Mouse (Mus musculus) embryonic facial prominence, embryonic 14.5 days (tissue): ENCODE results near the gene Gpc3. TPM values are rescaled to one million over a fixed set of nuclear protein-coding genes. Genes with fewer than 3 reads are reported as not detected.
A peak's percentile ranks its signal among the peaks of the same experiment; 100 is the strongest.

Source experiments
- ATAC-seq: fragments of 200-750 bp; cut with Nextera tagmentation; 2 replicates; pipeline ENCODE4 v1.8.0; 2017; ENCODE audit warnings: low read depth, moderate number of reproducible peaks, moderate TSS enrichment
- DNase-seq: peaks from one replicate; pipeline ENCODE4 v3.0.0-alpha.2; 2015; ENCODE audit warnings: low spot score
- H3K27ac ChIP-seq: fragments of 300-500 bp; sonication (generic); replicated peaks from 2 replicates; pipeline ENCODE4 v1.5.1; 2014; ENCODE audit warnings: low read depth, mild to moderate bottlenecking, low read length, moderate library complexity
- H3K27me3 ChIP-seq: fragments of 300-500 bp; sonication (generic); replicated peaks from 2 replicates; pipeline ENCODE4 v1.6.1; 2014; ENCODE audit warnings: low read length; ENCODE audit not compliant: control insufficient read depth, insufficient read depth
- H3K36me3 ChIP-seq: fragments of 300-500 bp; sonication (generic); 2 replicates; pipeline ENCODE4 v1.6.1; 2014; ENCODE audit warnings: low read length, mixed read lengths; ENCODE audit not compliant: control insufficient read depth, insufficient read depth
- H3K4me1 ChIP-seq: fragments of 300-500 bp; sonication (generic); 2 replicates; pipeline ENCODE4 v1.6.1; 2014; ENCODE audit warnings: antibody characterized with exemption, low read length; ENCODE audit not compliant: control insufficient read depth, insufficient read depth
- H3K4me2 ChIP-seq: fragments of 300-500 bp; sonication (generic); 2 replicates; pipeline ENCODE4 v1.6.1; 2014; ENCODE audit warnings: low read depth, mild to moderate bottlenecking, low read length, moderate library complexity, mixed read lengths
- H3K4me3 ChIP-seq: fragments of 300-500 bp; sonication (generic); 2 replicates; pipeline ENCODE4 v1.5.1; 2014; ENCODE audit warnings: low read depth, mild to moderate bottlenecking, low read length
- H3K9ac ChIP-seq: fragments of 300-500 bp; sonication (generic); 2 replicates; pipeline ENCODE4 v1.6.1; 2014; ENCODE audit warnings: low read depth, mild to moderate bottlenecking, low read length, moderate library complexity, mixed read lengths
- H3K9me3 ChIP-seq: fragments of 300-500 bp; sonication (generic); 2 replicates; pipeline ENCODE4 v1.6.1; 2016; ENCODE audit warnings: low read length; ENCODE audit not compliant: control insufficient read depth
- WGBS: fragments of 180-500 bp; shearing (Covaris S2); extraction: QIAGEN DNeasy Blood & Tissue Kit; methylation state at CpG from one replicate; pipeline ENCODE4 v1.1.7; 2014; 5-methylcytosine and 5-hydroxymethylcytosine counted together
- microRNA counts: library from miRNA; unstranded; fragments of <30 nt; microRNA quantifications from one replicate; lab custom pipeline; 2017
- microRNA-seq: library from miRNA; unstranded; fragments of <30 nt; microRNA quantifications from one replicate; pipeline ENCODE4, GENCODE M21; 2016; ENCODE audit warnings: borderline number of aligned reads
- polyA plus RNA-seq: library from polyadenylated mRNA; unstranded; fragments of >200 nt; fragmentation: Nextera tagmentation; extraction: Ambion mirVana; gene quantifications from 2 replicates; pipeline ENCODE4 v1.2.1, GENCODE M21; 2014

Gpc3 gene
- polyA plus RNA-seq, 1 experiment from 2014 or later, result 694 TPM

DNA sequence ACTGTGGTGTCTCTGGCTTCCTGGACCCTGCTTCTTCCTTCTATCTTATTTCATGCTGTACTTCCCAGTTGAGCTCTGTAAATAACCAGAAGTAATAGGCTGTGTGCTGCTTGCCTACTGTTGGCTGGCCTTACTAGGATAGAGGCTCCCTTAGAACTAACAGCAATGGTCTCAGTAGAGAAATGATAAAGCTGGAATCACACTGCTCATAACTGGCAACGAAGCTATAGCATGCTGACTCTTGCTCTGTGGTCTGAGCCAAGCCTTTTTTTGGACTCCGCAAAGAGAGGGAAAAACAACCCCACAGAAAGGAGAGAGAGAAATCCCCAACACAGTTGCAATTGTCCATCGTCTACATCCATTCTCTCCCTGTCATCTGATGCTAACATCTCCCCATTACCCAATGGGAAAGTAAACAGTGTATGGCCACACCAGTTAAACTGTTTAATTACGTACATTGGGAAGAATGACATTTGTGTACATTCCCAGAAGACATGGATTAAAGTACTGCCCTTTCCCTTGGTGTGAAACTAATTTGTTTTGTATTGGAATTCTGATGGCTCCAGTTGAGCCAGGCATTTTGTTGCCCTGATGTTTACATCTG lies 368.0 kb downstream of the Gpc3 start:
- H3K9ac ChIP-seq, result no peak overlapping the region
- H3K27ac ChIP-seq, result no peak overlapping the region
- no peaks in the 10 kb centered on the region for H3K27me3 ChIP-seq
- ATAC-seq, result no peak
- H3K4me3 ChIP-seq, result no peak overlapping the region
- H3K4me1 ChIP-seq, result no peaks in the 10 kb centered on the region
- no peaks in the 10 kb centered on the region for H3K9me3 ChIP-seq
- no peak for DNase-seq
- WGBS, result 75% methylated on average over 4 of the region's 4 CpGs
- no peaks in the 10 kb centered on the region for H3K36me3 ChIP-seq
- H3K4me2 ChIP-seq, result no peak overlapping the region

DNA sequence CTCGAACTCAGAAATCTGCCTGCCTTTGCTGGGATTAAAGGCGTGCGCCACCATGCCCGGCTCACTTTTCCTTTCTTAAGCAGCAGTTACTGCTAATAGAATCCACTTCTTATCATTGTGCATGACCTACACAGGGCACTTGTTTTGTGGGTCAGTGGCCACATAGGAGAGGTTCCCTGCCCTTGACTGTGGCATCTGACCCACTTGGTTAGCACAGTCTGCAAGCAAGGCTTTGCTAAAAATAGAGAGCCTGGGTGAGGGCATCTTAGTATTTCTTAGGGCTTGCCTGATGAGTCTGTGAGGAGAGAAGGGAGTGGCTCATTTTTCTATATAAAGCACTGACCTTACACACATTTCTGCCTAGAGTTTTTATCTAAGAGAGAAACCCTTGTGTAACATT lies 376.3 kb downstream of the Gpc3 start:
- H3K27ac ChIP-seq, result no peak overlapping the region
- H3K27me3 ChIP-seq, result no peaks in the 10 kb centered on the region
- H3K9me3 ChIP-seq, result no peaks in the 10 kb centered on the region
- DNase-seq (no peak), ATAC-seq (no peak)
- 90% methylated on average over 4 of the region's 4 CpGs for WGBS
- H3K4me2 ChIP-seq, result no peak overlapping the region
- no peak overlapping the region for H3K9ac ChIP-seq
- no peaks in the 10 kb centered on the region for H3K4me1 ChIP-seq
- H3K4me3 ChIP-seq, result no peak overlapping the region
- H3K36me3 ChIP-seq, result no peaks in the 10 kb centered on the region

- H3K4me3 ChIP-seq, result no peak overlapping the region
- H3K27ac ChIP-seq, result 0 out of 2 replicates have a peak overlapping the region, but pooled peaks have one; percentile 44
- no peak overlapping the region for H3K9ac ChIP-seq
- 36% methylated on average over 7 of the region's 7 CpGs for WGBS
- H3K9me3 ChIP-seq, result no peaks in the 10 kb centered on the region
- H3K4me1 ChIP-seq, result 0 out of 2 replicates have a peak, but pooled peaks cover 4% of the 10 kb centered on the region
- ATAC-seq (no peak), DNase-seq (peak; percentile 43)
- no peaks in the 10 kb centered on the region for H3K27me3 ChIP-seq
- H3K4me2 ChIP-seq, result no peak overlapping the region
- H3K36me3 ChIP-seq, result no peaks in the 10 kb centered on the region
These were observed 381.8 kb downstream of the Gpc3 start for GRCm38 (mm10) chrX:52231984-52232383.

DNA sequence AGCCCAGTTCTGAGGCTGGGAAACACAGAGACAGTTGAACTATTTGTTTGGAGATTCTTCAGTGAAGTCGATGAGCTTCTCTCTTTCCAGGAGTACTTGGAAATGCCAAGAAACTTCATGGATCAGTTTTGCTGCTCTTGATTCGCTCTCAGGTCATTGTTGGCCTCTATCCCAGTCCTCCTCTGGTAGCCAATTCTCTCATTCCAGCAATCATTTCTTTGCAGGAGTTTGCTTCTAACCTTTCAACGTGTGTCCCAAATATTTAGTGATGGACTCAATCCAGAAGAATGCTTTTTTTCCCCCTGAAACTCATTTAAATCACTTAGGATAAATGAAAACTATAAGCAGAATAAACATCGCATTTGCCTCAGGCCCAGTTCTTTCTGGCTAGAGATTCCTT lies 383.0 kb downstream of the Gpc3 start:
- no peak overlapping the region for H3K4me2 ChIP-seq
- no peak overlapping the region for H3K27ac ChIP-seq
- DNase-seq, result peak; percentile 75

More for the DNA sequence above, 383.0 kb downstream of the Gpc3 start:
- ATAC-seq, result no peak
- WGBS, result 53% methylated on average over 4 of the region's 4 CpGs
- H3K36me3 ChIP-seq, result no peaks in the 10 kb centered on the region
- no peak overlapping the region for H3K4me3 ChIP-seq
- H3K9ac ChIP-seq, result no peak overlapping the region
- H3K4me1 ChIP-seq, result 0 out of 2 replicates have a peak, but pooled peaks cover 4% of the 10 kb centered on the region
- H3K9me3 ChIP-seq, result no peaks in the 10 kb centered on the region
- no peaks in the 10 kb centered on the region for H3K27me3 ChIP-seq

MicroRNA genes within 50 kb of the gene (microRNA counts, 519-probe panel; counts per million panel counts)
- 2,229 counts per million, percentile 31 among the panel's probes with 10 or more counts for microRNA mmu-miR-717 (lab: Ali Mortazavi, UCI)

Small RNA genes lying within 50 kb of the gene (microRNA-seq; reads per million reads assigned to microRNA genes)
- gene Mir6384 (not detected), gene Mir717 (not detected)

Other genes starting within 250 kb of the Gpc3 start
- 0.66 and 1.3 TPM in 2 replicates for gene Ccdc160, start 177.2 kb upstream of the Gpc3 start, polyA plus RNA-seq